Mouse (Mus musculus) left cerebral cortex, adult 11 months (tissue): ENCODE measurements at regions not wholly inside any gene's neighbourhood (a gene's known extent, or its start where the extent isn't known, plus 50 kb on each side); places are given as distances from the start of the nearest gene placed in this dataset.

Source experiments
- DNase-seq: peaks from one replicate; pipeline ENCODE4 v3.0.0; 2022; ENCODE audit warnings: low spot score

GRCm38 (mm10) chr13:15227641-15228040 lies 235.4 kb upstream of the Gli3 start:
- DNase-seq, result no peak
